ENCODE assay signal across 34 mouse cellular contexts in the genomic region with DNA sequence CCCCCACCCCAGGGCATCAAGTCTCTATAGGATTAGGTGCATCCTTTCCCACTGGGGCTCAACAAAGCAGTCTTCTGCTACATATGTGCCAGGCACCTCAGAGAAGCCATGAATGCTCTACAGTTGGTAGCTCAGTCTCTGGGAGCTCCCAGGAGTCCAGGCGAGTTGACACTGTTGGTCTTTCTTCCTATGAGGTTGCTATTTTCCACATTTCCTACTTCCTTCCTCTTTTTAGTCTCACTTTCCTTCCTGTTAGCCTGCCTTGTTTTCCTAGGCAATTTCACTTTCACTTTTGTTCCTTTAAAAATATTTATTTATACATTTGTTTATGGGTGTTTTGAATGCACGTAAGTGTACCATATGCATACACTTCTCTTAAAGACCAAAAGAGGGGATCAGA.
"Had no signal": no experiment of that assay in that cellular context is flagged by ENCODE, and none has a peak within 500 bp of the region (broad histone marks: within the 10 kb centered on the region; RNA-seq: fewer than 3 reads in every experiment).

No protein-coding gene starts in this region.

- ATAC-seq: hindbrain, embryonic 16.5 days; hindbrain, postnatal 0 days; inflammation-experienced regulatory T-cells, adult 6 months; intestine, embryonic 15.5 days; intestine, embryonic 16.5 days; intestine, postnatal 0 days had no signal

- H3K27ac ChIP-seq: hindbrain, embryonic 10.5 days; hindbrain, embryonic 12.5 days; hindbrain, embryonic 13.5 days; hindbrain, embryonic 14.5 days; hindbrain, embryonic 15.5 days; hindbrain, postnatal 0 days; intestine, embryonic 15.5 days; kidney, embryonic 15.5 days; kidney, postnatal 0 days; layer of hippocampus, adult 2 months; left cerebral cortex, adult 2 months had no signal

- H3K36me3 ChIP-seq: heart, embryonic 12.5 days; heart, embryonic 13.5 days; heart, embryonic 15.5 days; hindbrain, embryonic 10.5 days; hindbrain, embryonic 12.5 days; hindbrain, embryonic 13.5 days; hindbrain, embryonic 15.5 days; intestine, embryonic 15.5 days; kidney, embryonic 15.5 days had no signal

- H3K4me1 ChIP-seq: heart, embryonic 15.5 days; hindbrain, embryonic 10.5 days; hindbrain, embryonic 12.5 days; hindbrain, embryonic 13.5 days; hindbrain, embryonic 15.5 days; intestine, embryonic 15.5 days; kidney, embryonic 15.5 days had no signal

- H3K9me3 ChIP-seq: heart, embryonic 12.5 days; heart, embryonic 13.5 days; heart, embryonic 15.5 days; hindbrain, embryonic 10.5 days; hindbrain, embryonic 12.5 days; hindbrain, embryonic 13.5 days; hindbrain, embryonic 15.5 days; intestine, embryonic 15.5 days; kidney, embryonic 15.5 days had no signal

- H3K27me3 ChIP-seq: heart, embryonic 12.5 days; heart, embryonic 13.5 days; heart, embryonic 15.5 days; intestine, embryonic 15.5 days had no signal

- DNase-seq: heart, postnatal 10 days; heart, postnatal 14 days; heart, postnatal 36 days; heart, postnatal 4 days; kidney, adult 11 months; kidney, adult 18-20 months; kidney, adult 2 months; kidney, adult 8-10 months; kidney, adult 9 months; kidney, postnatal 10 days; kidney, postnatal 14 days; kidney, postnatal 25 days; kidney, postnatal 36 days; kidney, postnatal 4 days; layer of hippocampus, adult 9-11 months; layer of hippocampus, postnatal 36 days had no signal

- H3K4me3 ChIP-seq: heart, embryonic 12.5 days; heart, embryonic 13.5 days; heart, embryonic 15.5 days; hindbrain, embryonic 10.5 days; hindbrain, embryonic 12.5 days; hindbrain, embryonic 13.5 days; hindbrain, embryonic 15.5 days; intestine, embryonic 15.5 days; kidney, embryonic 15.5 days; layer of hippocampus, adult 2 months; left cerebral cortex, adult 2 months had no signal
